Mouse (Mus musculus) cerebellum, adult 2 months (tissue): ENCODE data around the gene Wdfy1.

Experiments used
- CTCF ChIP-seq: fragments of 200-500 bp; IDR thresholded peaks from 2 replicates; pipeline ENCODE4 v1.5.1; 2011; ENCODE audit warnings: low read depth, mild to moderate bottlenecking, control low read depth, low read length, moderate library complexity, borderline replicate concordance; ENCODE audit not compliant: insufficient read depth
- POLR2A ChIP-seq: fragments of 200-500 bp; IDR thresholded peaks from 2 replicates; pipeline ENCODE4 v1.6.1; 2011; ENCODE audit warnings: low read length, control low read depth, borderline replicate concordance; ENCODE audit not compliant: insufficient read depth

GRCm38 (mm10) chr1:79671543-79672337 lies 104.2 kb downstream of the Wdfy1 start, which contains the start of gene Ap1s3:
- no peak for TF ChIP-seq CTCF
- TF ChIP-seq POLR2A = no peak
